Mouse (Mus musculus): ENCODE data around the gene Ift122. TPM values are rescaled to one million over a fixed set of nuclear protein-coding genes. Genes with fewer than 3 reads are reported as not detected.
A peak's percentile ranks its signal among the peaks of the same experiment; 100 is the strongest.
"Not testable (repeated sequence)": the region's sequence is repeated elsewhere in the genome, so short reads cannot be mapped to it uniquely, and the experiment has no call there.

Gene Ift122
- polyA plus RNA-seq, 1 experiment from 2014 or later, result 23.9 TPM

DNA sequence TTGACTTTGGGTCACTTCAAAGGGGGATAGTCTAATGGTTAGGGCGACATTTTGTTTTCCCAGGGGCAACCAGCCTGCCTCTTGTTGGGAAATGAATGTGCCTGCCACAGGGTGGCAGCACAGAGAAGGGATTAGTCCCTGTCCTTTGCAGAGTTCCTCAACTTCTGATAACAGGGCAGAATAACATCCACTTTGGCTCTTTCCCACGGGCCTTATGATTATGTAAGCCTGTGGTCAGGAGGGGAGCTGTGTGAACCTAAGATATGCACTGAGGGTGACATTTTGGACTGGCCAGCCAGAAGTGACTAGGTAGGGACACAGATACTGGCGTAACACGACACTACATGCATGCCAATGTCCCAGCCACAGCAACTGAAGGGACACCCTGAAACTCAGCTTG, 39.2 kb upstream of the Ift122 start:
- no peaks in the 10 kb centered on the region for H3K9me3 ChIP-seq (ENCODE audit: control insufficient read depth, low read depth, low read length)
- 0 out of 2 replicates have a peak, but pooled peaks have one; percentile 26 for ATAC-seq (ENCODE audit: insufficient number of reproducible peaks, insufficient read depth, low FRiP score, low read depth)
- H3K27ac ChIP-seq (ENCODE audit: low read length), result no peak overlapping the region
- WGBS, result 34% methylated on average over 4 of the region's 4 CpGs
- no peaks in the 10 kb centered on the region for H3K4me1 ChIP-seq (ENCODE audit: control insufficient read depth, insufficient read depth, low read length)
- no peaks in the 10 kb centered on the region for H3K27me3 ChIP-seq (ENCODE audit: control insufficient read depth, insufficient read depth, low read length)
- H3K4me3 ChIP-seq (ENCODE audit: low read depth, low read length), result no peak overlapping the region
- no peaks in the 10 kb centered on the region for H3K36me3 ChIP-seq (ENCODE audit: control insufficient read depth, insufficient read depth, low read length)
- no peak overlapping the region for H3K9ac ChIP-seq (replicated peaks; ENCODE audit: low read depth, low read length)
- H3K4me2 ChIP-seq (replicated peaks; ENCODE audit: low read depth, low read length), result no peak overlapping the region

DNA sequence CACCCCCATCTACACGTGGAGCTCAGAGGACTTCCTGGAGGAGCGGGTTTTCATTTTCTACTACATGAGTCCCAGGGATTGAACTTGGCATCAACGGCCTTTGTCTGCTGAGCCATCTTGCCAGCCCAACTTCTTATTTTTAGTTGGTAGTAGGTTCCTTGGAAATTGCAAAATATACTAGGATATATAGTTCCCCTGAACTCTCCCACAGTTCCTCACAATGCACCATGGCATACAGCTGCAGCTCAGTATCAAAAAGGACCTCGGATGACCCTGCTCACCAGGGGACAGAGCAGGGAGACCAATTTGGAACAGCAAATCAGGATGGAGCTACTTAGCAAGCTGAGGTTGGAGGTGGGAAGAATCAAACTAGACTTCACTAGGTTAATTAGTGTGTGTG, 38.2 kb upstream of the Ift122 start:
- Histone ChIP-seq H3K36me3 (ENCODE audit: control insufficient read depth, insufficient read depth, low read length) (no peaks in the 10 kb centered on the region), H3K4me3 (ENCODE audit: low read depth, low read length) (no peak overlapping the region), H3K4me2 (replicated peaks; ENCODE audit: low read depth, low read length) (no peak overlapping the region), H3K9me3 (ENCODE audit: control insufficient read depth, low read depth, low read length) (no peaks in the 10 kb centered on the region), H3K9ac (replicated peaks; ENCODE audit: low read depth, low read length) (no peak overlapping the region), H3K27ac (ENCODE audit: low read length) (no peak overlapping the region), H3K27me3 (ENCODE audit: control insufficient read depth, insufficient read depth, low read length) (no peaks in the 10 kb centered on the region), H3K4me1 (ENCODE audit: control insufficient read depth, insufficient read depth, low read length) (no peaks in the 10 kb centered on the region)
- WGBS, result 82% methylated on average over 4 of the region's 4 CpGs
- ATAC-seq (ENCODE audit: insufficient number of reproducible peaks, insufficient read depth, low FRiP score, low read depth), result no peak

DNA sequence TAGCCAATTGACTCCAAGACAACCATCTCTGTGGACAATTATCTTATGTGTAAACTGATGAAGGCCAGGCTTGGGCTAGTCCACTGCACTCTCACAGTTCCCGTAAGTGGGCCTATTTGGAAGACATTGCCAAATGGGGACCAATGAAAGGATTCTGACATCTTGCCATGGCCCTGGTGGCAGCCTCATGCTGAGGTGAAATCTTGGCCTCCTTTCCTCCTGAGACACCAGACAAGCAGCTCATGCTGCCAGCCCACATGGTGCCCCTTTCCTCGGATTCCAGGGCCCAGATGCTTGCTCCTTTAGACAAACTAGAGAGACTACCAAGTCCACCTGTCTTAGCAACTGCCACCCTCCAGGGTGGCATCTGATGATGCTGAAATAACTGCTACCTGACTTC, 35.1 kb upstream of the Ift122 start:
- Histone ChIP-seq H3K27me3 (ENCODE audit: control insufficient read depth, insufficient read depth, low read length) (no peaks in the 10 kb centered on the region), H3K4me3 (ENCODE audit: low read depth, low read length) (no peak overlapping the region), H3K9me3 (ENCODE audit: control insufficient read depth, low read depth, low read length) (no peaks in the 10 kb centered on the region), H3K27ac (ENCODE audit: low read length) (no peak overlapping the region), H3K4me1 (ENCODE audit: control insufficient read depth, insufficient read depth, low read length) (no peaks in the 10 kb centered on the region), H3K36me3 (ENCODE audit: control insufficient read depth, insufficient read depth, low read length) (no peaks in the 10 kb centered on the region), H3K4me2 (replicated peaks; ENCODE audit: low read depth, low read length) (no peak overlapping the region), H3K9ac (replicated peaks; ENCODE audit: low read depth, low read length) (no peak overlapping the region)
- no peak for ATAC-seq (ENCODE audit: insufficient number of reproducible peaks, insufficient read depth, low FRiP score, low read depth)
- 71% methylated on average over 2 of the region's 2 CpGs for WGBS

DNA sequence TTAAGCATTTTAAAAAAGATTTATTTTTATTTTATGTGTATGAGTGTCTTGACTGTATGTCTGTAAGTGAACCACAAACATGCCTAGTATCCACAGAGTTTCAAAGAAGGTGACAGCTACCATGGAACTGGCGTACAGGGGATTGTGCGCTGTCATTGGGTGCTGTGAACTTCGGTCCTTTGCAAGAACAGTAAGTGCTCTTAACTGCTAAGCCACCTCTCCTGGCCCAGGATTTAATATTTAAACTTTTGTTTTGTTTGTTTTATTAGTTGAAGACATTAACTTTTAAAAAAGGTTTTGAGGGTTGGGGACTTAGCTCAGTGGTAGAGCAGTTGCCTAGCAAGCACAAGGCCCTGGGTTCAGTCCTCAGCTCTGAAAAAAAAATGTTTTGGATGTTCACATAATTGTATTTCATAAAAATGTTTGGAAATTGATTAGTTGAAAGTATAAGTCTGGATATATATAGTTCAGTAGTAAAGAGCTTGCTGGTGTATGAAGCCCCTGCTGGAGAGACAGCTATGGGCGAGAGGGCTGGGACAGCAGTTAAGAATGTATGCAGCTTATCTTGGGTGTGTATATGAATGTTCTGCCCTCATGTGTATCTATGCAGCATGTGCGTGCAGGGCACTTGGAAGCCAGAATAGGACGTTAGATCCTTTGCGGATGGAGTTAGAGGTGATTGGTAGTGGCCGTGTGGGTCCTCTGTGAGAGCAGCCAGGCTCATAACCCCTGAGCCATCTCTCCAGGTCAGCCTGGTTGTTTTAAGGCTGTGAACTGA, 31.9 kb upstream of the Ift122 start:
- Histone ChIP-seq H3K9ac (replicated peaks; ENCODE audit: low read depth, low read length) (no peak overlapping the region), H3K36me3 (ENCODE audit: control insufficient read depth, insufficient read depth, low read length) (no peaks in the 10 kb centered on the region), H3K9me3 (ENCODE audit: control insufficient read depth, low read depth, low read length) (no peaks in the 10 kb centered on the region), H3K27me3 (ENCODE audit: control insufficient read depth, insufficient read depth, low read length) (no peaks in the 10 kb centered on the region), H3K4me1 (ENCODE audit: control insufficient read depth, insufficient read depth, low read length) (no peaks in the 10 kb centered on the region), H3K4me3 (ENCODE audit: low read depth, low read length) (no peak overlapping the region), H3K4me2 (replicated peaks; ENCODE audit: low read depth, low read length) (no peak overlapping the region), H3K27ac (ENCODE audit: low read length) (no peak overlapping the region)
- WGBS, result 78% methylated on average over 8 of the region's 8 CpGs
- no peak for ATAC-seq (ENCODE audit: insufficient number of reproducible peaks, insufficient read depth, low FRiP score, low read depth)

DNA sequence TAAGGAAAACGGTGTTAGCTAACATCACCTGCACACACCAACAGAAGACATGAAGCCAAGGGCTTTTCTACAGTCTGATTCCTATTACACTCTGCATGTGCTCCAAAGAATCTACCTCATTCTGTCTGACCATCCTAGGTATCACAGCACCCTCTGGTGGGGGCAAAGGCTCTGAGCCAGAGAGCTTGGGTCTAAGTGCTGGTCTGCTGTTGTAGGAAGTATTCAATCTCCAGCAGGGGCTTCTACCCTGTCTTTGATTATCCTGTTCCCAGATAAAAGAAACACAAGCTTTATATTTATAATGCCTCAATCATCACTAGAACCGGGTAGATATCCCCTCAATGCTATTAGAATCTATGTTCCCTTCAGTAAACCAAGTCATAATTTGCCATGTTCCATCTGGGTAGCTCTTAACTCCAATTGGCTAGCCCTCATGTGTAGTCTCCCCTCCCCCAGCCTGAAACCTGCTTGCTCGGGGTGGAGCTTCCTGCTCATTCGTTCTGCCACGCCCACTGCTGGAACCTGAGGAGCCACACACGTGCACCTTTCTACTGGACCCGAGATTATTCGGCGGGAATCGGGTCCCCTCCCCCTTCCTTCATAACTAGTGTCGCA, 29.3 kb upstream of the Ift122 start:
- WGBS, result 4% methylated on average over 5 of the region's 11 CpGs
- H3K9ac ChIP-seq (replicated peaks; ENCODE audit: low read depth, low read length); H3K36me3 ChIP-seq (ENCODE audit: control insufficient read depth, insufficient read depth, low read length); H3K27me3 ChIP-seq (ENCODE audit: control insufficient read depth, insufficient read depth, low read length); H3K9me3 ChIP-seq (ENCODE audit: control insufficient read depth, low read depth, low read length); H3K4me3 ChIP-seq (ENCODE audit: low read depth, low read length); H3K4me1 ChIP-seq (ENCODE audit: control insufficient read depth, insufficient read depth, low read length): not testable (repeated sequence)
- peak overlapping the region; percentile 31 for H3K4me2 ChIP-seq (replicated peaks; ENCODE audit: low read depth, low read length)
- H3K27ac ChIP-seq (ENCODE audit: low read length), result peak overlapping the region; percentile 30
- ATAC-seq (ENCODE audit: insufficient number of reproducible peaks, insufficient read depth, low FRiP score, low read depth), result peak; percentile 95

DNA sequence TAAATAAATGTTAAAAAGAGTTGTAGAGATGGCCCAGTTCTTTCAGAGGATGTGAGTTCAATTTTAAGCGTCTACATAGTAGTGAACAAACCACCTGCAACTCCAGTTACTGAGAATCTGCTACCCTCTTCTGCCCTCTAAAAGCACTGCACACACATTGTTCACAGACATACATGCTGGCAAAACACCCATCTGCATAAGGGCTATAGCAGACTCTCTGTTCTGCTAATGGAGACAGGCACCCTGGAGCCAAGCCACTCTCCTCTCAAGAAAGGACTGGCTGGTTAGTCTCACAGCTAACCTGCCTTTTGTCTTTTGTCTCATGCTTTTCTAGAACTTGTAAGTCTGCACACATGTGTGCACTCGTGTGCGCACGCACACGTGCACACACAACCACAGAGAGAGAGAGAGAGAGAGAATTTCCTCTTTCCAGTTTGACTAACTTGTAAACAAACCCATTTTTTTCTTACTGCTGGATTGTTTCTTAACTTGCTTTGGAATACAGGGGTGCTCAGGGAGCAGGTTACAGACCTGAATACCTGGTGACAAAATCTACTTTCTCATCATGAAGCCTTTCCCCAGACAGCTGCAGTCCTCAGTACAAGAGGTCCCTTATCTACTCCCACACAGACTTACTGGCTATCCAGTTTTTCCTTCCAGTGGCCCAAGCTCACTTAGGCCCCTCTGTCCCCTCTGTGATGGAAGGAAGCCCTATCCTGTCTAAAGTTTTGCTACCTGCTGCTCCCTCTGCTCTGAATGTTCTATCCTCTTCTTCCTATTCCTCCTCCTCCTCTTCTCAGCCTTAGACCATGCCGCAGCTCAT, 22.3 kb upstream of the Ift122 start:
- Histone ChIP-seq H3K9me3 (ENCODE audit: control insufficient read depth, low read depth, low read length) (no peaks in the 10 kb centered on the region), H3K27ac (ENCODE audit: low read length) (no peak overlapping the region), H3K9ac (replicated peaks; ENCODE audit: low read depth, low read length) (no peak overlapping the region), H3K27me3 (ENCODE audit: control insufficient read depth, insufficient read depth, low read length) (no peaks in the 10 kb centered on the region), H3K4me1 (ENCODE audit: control insufficient read depth, insufficient read depth, low read length) (no peaks in the 10 kb centered on the region), H3K36me3 (ENCODE audit: control insufficient read depth, insufficient read depth, low read length) (no peaks in the 10 kb centered on the region), H3K4me3 (ENCODE audit: low read depth, low read length) (no peak overlapping the region), H3K4me2 (replicated peaks; ENCODE audit: low read depth, low read length) (no peak overlapping the region)
- WGBS, result 82% methylated on average over 6 of the region's 6 CpGs
- ATAC-seq (ENCODE audit: insufficient number of reproducible peaks, insufficient read depth, low FRiP score, low read depth), result no peak

DNA sequence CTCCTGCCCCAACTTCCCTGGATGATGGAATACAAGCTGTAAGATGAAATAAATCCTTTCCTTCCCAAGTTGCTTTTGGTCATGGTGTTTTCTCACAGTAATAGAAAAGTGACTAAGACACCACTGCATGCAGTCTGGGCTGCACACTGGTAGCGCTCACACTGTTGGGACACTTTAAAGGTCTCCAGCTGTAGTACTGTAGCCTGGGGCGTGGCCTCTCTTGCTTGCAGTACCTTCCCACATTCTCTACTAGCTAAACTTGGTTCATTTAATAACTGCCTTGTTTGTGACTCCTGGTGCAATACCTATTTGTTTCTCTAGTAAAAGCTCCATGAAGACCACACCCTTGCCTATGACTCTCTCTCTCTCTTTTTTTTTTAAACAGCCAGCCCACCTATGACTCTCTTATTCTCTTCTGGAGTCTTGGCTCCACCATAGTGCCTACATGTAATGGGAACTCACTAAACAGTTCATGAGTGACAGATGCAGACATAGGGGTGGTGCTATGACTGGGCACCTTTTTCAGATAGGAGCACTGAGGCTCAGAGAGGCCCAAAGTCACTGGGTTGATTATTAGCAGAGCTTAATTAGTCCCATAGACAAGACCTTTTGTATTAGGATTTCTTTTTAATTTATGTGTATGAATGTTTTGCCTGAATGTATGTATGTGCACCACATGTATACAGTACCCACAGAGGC, 21.0 kb upstream of the Ift122 start:
- H3K9me3 ChIP-seq (ENCODE audit: control insufficient read depth, low read depth, low read length), result no peaks in the 10 kb centered on the region
- H3K36me3 ChIP-seq (ENCODE audit: control insufficient read depth, insufficient read depth, low read length), result no peaks in the 10 kb centered on the region
- H3K4me2 ChIP-seq (replicated peaks; ENCODE audit: low read depth, low read length), result no peak overlapping the region
- 90% methylated on average over 2 of the region's 2 CpGs for WGBS
- H3K27me3 ChIP-seq (ENCODE audit: control insufficient read depth, insufficient read depth, low read length), result no peaks in the 10 kb centered on the region
- H3K9ac ChIP-seq (replicated peaks; ENCODE audit: low read depth, low read length), result no peak overlapping the region
- H3K27ac ChIP-seq (ENCODE audit: low read length), result no peak overlapping the region
- no peaks in the 10 kb centered on the region for H3K4me1 ChIP-seq (ENCODE audit: control insufficient read depth, insufficient read depth, low read length)
- H3K4me3 ChIP-seq (ENCODE audit: low read depth, low read length), result no peak overlapping the region
- ATAC-seq (ENCODE audit: insufficient number of reproducible peaks, insufficient read depth, low FRiP score, low read depth), result no peak

DNA sequence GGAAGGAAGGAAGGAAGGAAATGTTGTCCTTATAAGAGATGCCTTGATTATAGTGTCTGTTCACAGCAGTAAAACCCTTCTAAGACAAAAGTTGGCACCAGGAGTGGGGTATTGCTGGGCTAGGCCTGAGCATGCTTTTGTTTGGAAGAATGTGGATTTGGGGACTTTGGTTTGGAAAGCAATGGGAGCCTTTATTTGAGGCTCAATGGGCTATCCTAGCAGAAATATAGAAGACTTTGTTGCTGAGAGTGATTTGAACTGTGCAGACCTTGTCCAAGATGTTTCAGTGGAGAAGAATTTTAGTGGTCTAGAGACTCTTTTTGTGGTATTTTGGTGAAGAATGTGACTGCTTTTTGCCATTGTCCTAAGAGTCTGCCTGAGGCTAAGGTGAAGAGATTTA, 19.4 kb upstream of the Ift122 start:
- no peaks in the 10 kb centered on the region; the same call in 1 of the 2 replicates for H3K4me1 ChIP-seq (ENCODE audit: control insufficient read depth, insufficient read depth, low read length)
- H3K4me2 ChIP-seq (replicated peaks; ENCODE audit: low read depth, low read length), result no peak overlapping the region
- no peaks in the 10 kb centered on the region for H3K9me3 ChIP-seq (ENCODE audit: control insufficient read depth, low read depth, low read length)
- H3K4me3 ChIP-seq (ENCODE audit: low read depth, low read length), result no peak overlapping the region
- no peaks in the 10 kb centered on the region for H3K27me3 ChIP-seq (ENCODE audit: control insufficient read depth, insufficient read depth, low read length)
- no peak overlapping the region for H3K27ac ChIP-seq (ENCODE audit: low read length)
- ATAC-seq (ENCODE audit: insufficient number of reproducible peaks, insufficient read depth, low FRiP score, low read depth), result no peak
- no peak overlapping the region for H3K9ac ChIP-seq (replicated peaks; ENCODE audit: low read depth, low read length)
- H3K36me3 ChIP-seq (ENCODE audit: control insufficient read depth, insufficient read depth, low read length), result no peaks in the 10 kb centered on the region
